Mouse (Mus musculus) kidney, adult 18-20 months (tissue): Measurements from ENCODE around the gene Zbtb12.

Experiments used
- DNase-seq: peaks from one replicate; pipeline ENCODE4 v3.0.0; 2021

Zbtb12 gene

DNA sequence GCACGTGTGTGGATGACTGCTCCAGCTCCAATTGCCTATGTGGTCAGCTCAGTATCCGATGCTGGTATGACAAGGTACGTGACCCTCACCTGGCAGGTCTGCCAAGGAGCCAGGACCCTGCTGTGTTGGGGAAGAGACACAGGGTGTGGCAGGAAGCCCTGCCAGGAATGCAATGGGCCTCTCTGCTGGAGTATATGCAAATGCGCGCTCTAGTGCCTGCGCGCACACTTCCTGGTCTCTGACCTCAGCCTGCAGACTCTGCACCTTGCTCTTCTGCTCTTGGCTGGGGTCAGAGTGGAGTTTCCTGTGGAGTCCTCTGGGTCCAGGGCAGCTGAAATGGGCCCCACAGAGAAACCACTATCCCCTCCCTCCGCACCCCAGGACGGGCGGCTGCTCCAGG lies 31.7 kb downstream of the Zbtb12 start:
- peak; percentile 58 for DNase-seq

DNA sequence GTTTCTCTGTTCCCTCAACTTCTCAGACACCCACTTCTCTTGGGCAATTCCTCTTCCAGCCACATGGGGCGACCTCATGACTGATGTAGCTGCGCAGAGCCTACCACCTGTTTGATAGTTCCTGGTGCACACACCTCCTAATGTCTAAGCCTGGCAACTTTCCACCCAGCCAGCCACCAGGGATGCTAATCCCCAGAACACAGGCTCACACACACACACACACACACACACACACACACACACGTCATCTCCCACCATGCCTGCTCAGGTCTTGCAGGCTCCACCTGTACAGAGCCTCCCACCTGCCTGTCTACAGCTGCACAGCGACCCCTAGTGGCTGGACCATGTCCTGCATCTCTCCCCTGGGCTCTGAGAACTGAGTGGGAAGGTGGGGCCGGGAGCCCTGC lies 32.7 kb downstream of the Zbtb12 start:
- DNase-seq, result peak; percentile 90

- peak; percentile 66 for DNase-seq
Measured at GRCm38 (mm10) chr17:34913930-34914665, 34.8 kb downstream of the Zbtb12 start, which contains the start of gene Slc44a4. Slc44a4 (plus strand) TSS chr17:34914466.

DNA sequence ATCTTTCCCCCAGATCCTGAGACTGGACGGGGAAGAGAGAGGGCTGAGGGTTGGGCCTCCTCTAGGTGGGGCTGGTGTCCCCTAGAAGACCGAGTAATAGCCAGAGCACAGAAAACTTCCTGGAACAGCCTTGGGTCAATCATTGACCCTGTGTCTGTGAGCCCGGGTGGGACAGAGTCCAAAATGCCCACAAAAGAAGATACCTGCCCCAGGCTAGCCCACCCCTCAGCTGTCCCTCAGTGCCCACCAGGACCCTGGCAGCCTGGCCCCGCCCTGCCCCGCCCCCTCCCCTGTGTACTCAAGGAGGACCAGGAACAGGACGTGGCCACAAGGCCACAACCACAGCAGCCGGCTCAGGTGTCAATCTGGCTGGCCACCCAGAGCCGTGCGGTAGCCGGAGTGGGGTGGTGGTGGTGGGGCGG lies 36.1 kb downstream of the Zbtb12 start:
- DNase-seq, result peak; percentile 84

- DNase-seq, result no peak
Measured at GRCm38 (mm10) chr17:34916316-34916715, 37.0 kb downstream of the Zbtb12 start.

GRCm38 (mm10) chr17:34917188-34917587 lies 37.9 kb downstream of the Zbtb12 start:
- DNase-seq, result no peak

DNA sequence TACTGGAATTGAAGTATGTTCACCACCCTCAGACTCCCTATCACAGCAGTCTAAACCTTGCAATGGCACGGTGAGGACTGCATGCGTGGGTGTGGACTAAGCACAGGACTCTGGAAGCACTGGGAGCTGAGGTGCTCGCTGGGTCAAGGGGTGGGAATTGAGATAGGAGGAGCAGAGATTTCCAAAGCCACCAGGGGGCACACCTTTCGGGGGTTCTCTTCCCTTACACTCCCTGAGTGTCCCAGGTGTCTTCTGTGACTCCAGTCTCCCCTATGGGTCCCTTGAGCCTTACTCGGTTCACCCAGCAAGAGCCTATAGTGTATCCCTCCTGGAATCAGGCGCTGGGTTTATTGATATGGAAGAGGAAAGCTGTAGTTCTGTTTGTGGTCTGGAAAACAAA lies 43.7 kb downstream of the Zbtb12 start:
- DNase-seq, result no peak

- no peak for DNase-seq
Measured at GRCm38 (mm10) chr17:34924258-34924657, 45.0 kb downstream of the Zbtb12 start.

GRCm38 (mm10) chr17:34927306-34928019 lies 48.2 kb downstream of the Zbtb12 start:
- DNase-seq, result no peak

- DNase-seq, result no peak
Measured at GRCm38 (mm10) chr17:34928841-34929240, 49.6 kb downstream of the Zbtb12 start.

DNA sequence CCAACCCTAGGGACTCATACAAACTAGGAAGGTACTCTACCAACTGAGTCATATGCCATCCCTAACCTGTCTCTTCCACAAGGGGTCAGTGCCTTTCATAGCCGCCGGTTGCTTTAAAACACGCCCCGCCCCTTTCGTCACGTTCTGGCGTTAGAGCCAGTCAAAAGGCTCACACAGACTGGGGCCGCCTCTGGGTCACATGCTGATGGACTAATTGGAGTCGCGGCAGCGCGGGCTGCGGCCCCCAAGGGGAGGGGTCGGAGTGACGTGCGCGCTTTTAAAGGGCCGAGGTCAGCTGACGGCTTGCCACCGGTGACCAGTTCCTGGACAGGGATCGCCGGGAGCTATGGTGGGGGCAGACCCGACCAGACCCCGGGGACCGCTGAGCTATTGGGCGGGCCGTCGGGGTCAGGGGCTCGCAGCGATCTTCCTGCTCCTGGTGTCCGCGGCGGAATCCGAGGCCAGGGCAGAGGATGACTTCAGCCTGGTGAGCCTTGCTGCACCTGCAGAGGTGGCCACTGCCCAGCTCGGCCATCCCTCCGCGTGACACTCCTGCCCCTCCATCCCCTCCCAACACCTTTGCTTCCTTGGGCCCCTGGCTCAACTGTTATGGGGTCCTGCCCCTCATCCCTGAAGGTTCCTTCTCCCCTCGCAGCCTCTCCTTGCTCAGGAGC lies 51.9 kb downstream of the Zbtb12 start, which contains the start of gene Neu1:
TSS of gene Neu1 (plus strand) at position 193 of the 674 bp plus-strand sequence.
- peak; percentile 99 for DNase-seq

DNA sequence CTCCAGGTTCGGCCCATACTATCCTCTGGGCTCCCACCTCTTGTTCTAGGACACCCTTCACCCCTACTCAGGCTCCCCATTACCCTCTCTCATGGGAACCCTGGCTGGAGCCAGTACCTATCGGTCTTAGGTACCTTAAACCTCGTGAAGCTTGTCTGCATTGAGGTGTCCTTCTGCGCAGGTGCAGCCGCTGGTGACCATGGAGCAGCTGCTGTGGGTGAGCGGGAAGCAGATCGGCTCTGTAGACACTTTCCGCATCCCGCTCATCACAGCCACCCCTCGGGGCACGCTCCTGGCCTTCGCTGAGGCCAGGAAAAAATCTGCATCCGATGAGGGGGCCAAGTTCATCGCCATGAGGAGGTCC lies 52.4 kb downstream of the Zbtb12 start:
- DNase-seq, result peak; percentile 62

DNA sequence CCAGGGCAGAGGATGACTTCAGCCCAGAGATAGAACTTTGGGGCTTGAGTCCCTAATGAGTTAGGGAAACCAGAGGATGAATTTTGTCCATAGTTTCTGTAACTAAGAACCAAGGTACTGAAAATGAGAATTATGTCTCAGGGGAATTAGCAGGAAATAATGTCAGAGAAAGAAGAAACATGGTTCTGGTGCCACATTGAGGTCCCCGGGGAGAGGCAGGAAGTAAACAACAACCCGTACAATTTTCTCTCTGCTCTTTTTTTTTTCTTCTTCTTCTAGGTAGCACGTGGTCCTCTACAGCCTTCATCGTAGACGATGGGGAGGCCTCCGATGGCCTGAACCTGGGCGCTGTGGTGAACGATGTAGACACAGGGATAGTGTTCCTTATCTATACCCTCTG lies 53.0 kb downstream of the Zbtb12 start:
- DNase-seq, result no peak

- DNase-seq, result peak; percentile 75
Measured at GRCm38 (mm10) chr17:34934031-34934430, 54.7 kb downstream of the Zbtb12 start.

DNA sequence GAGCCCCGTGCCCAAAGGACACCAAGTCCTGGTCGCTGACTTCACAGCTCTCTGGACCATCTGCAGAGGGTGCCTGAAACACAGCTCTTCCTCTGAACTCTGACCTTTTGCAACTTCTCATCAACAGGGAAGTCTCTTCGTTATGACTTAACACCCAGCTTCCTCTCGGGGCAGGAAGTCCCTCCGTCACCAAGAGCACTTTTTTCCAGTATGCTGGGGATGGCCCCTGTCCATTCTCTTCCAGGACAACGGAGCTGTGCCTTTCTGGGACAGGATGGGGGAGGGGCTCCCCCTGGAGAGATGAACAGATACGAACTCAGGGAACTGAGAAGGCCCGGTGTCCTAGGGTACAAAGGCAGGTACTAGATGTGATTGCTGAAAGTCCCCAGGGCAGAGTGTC lies 55.5 kb downstream of the Zbtb12 start:
- peak; percentile 47 for DNase-seq

DNA sequence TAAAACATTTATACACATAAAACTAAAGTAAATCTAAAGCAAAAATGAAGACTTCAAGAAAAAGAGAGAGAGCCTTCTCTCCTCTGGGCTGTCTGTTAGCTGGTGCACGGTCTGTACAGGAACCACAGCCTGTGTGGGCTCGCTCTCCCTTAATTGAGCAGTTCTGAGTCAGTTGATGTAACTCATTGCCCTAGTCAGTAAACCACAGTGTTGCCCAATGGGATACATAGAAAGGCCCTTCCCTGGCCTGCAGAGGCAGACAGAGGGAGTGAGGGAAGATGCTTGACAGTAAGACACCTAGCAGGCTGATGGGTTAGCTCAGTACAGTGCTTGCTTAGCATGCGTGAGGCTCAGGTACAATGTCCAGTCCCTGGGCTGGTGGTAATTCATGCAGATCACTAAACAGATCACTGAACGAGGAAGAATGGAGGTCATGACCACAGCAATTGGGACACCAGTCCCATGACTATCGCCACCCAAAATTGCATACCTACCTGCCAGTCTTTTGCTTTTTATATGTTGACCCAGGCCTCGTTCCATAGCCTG lies 58.8 kb downstream of the Zbtb12 start:
- DNase-seq, result peak; percentile 65

GRCm38 (mm10) chr17:34941344-34942041 lies 62.2 kb downstream of the Zbtb12 start:
- no peak for DNase-seq

- no peak for DNase-seq
Measured at GRCm38 (mm10) chr17:34943128-34943815, 64.0 kb downstream of the Zbtb12 start.

DNA sequence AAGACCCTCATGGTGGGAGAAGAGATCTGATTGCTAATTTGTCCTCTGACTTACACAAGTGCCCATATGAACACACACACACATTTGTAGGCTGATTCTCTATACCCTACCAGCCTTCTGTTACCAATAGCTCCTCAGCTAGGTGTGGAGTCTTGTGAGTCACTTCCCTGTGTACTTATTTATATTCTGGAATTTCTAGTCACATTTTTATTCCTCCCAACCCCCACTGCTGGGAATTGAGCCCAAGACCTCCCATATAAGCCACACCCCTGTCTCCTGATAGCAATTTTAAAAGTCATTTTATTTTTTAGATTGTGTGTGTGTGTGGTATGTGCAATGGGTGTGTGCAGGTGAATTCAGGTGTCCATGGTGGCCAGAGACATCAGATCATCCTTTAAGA lies 65.1 kb downstream of the Zbtb12 start:
- no peak for DNase-seq
